Mouse (Mus musculus) central nervous system, embryonic 18 days (tissue): ENCODE measurements around the gene Dock10. TPM values are rescaled to one million over a fixed set of nuclear protein-coding genes. Genes with fewer than 3 reads are reported as not detected.

Experiments
- polyA plus RNA-seq: library from polyadenylated mRNA; depleted of rRNA; stranded (reverse); fragments of >200 nt; gene quantifications from 2 replicates; pipeline ENCODE4 v1.2.3, GENCODE M21; 2012; rRNA removed

Dock10 gene
- 7.7 and 9.4 TPM in 2 replicates for polyA plus RNA-seq

GRCm38 (mm10) chr1:80757977-80758797, at the start of gene Dock10:
TSS of gene Dock10 (minus strand) at chr1:80758527.

GRCm38 (mm10) chr1:80461348-80461747, 297.0 kb downstream of the Dock10 start, which contains the start of gene Gm45261:
TSS of gene Gm45261 (minus strand) at chr1:80461448.

